Mouse (Mus musculus) liver, adult 2 months (tissue): Measurements from ENCODE around the gene Med16.

Experiments used
- CTCF ChIP-seq: fragments of 200-500 bp; IDR thresholded peaks from 2 replicates; pipeline ENCODE4 v1.5.1; 2011; ENCODE audit warnings: low read depth, low read length, control low read depth
- POLR2A ChIP-seq: fragments of 200-500 bp; IDR thresholded peaks from 2 replicates; pipeline ENCODE4 v1.6.1; 2011; ENCODE audit warnings: low read length, control low read depth; ENCODE audit not compliant: insufficient read depth; ENCODE audit errors: extremely low read depth

GRCm38 (mm10) chr10:79853860-79854795 is 54.6 kb downstream of the Med16 start, which contains the start of gene Ptbp1:
- TF ChIP-seq POLR2A: peak; percentile 98
- TF ChIP-seq CTCF: no peak
